Mouse (Mus musculus): Measurements from ENCODE around the gene Spem1.

Gene Spem1

GRCm38 (mm10) chr11:69816520-69816919 is 5.5 kb downstream of the Spem1 start:
- H3K36me3 ChIP-seq (ENCODE audit: control insufficient read depth, insufficient read depth, low read length, poor library complexity, severe bottlenecking) = no peaks in the 10 kb centered on the region
- DNase-seq (ENCODE audit: low read depth, low spot score) = no peak
- no peaks in the 10 kb centered on the region for H3K27me3 ChIP-seq (ENCODE audit: control insufficient read depth, insufficient read depth, low read length, poor library complexity, severe bottlenecking)

- no peaks in the 10 kb centered on the region for H3K36me3 ChIP-seq (ENCODE audit: control insufficient read depth, insufficient read depth, low read length, poor library complexity, severe bottlenecking)
- DNase-seq (ENCODE audit: low read depth, low spot score) = no peak
These were observed 6.8 kb downstream of the Spem1 start, which contains the start of gene Gm39566 for GRCm38 (mm10) chr11:69815155-69815554. Gene Gm39566 (minus strand): TSS chr11:69815298.

GRCm38 (mm10) chr11:69810280-69810679 is 11.7 kb downstream of the Spem1 start:
- H3K27me3 ChIP-seq (ENCODE audit: control insufficient read depth, insufficient read depth, low read length, poor library complexity, severe bottlenecking) = no peaks in the 10 kb centered on the region
- H3K36me3 ChIP-seq (ENCODE audit: control insufficient read depth, insufficient read depth, low read length, poor library complexity, severe bottlenecking) = no peaks in the 10 kb centered on the region
- no peak for DNase-seq (ENCODE audit: low read depth, low spot score)

More at GRCm38 (mm10) chr11:69815155-69815554, 6.8 kb downstream of the Spem1 start, which contains the start of gene Gm39566:
- no peaks in the 10 kb centered on the region for H3K27me3 ChIP-seq (ENCODE audit: control insufficient read depth, insufficient read depth, low read length, poor library complexity, severe bottlenecking)

DNA sequence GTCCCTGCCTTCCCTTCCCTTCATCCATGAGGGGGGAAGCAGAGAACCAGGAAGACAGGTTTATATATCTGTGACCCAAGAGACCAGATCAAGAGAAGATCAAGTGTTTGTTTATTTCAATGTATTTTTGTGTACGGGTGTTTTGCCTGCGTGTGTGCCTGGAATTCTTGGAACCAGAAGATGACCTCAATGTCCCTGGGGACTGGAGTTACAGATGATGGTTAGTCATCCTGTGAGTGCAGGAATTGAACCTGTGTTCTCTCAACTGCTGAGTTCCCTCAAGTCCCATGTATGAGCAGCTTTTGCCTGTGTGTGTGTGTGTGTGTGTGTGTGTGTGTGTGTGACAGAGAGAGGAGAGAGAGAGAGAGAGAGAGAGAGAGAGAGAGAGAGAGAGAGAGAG is 14.3 kb downstream of the Spem1 start:
- Histone ChIP-seq H3K36me3 (ENCODE audit: control insufficient read depth, insufficient read depth, low read length, poor library complexity, severe bottlenecking) (no peaks in the 10 kb centered on the region), H3K27me3 (ENCODE audit: control insufficient read depth, insufficient read depth, low read length, poor library complexity, severe bottlenecking) (no peaks in the 10 kb centered on the region)
- no peak for DNase-seq (ENCODE audit: low read depth, low spot score)

DNA sequence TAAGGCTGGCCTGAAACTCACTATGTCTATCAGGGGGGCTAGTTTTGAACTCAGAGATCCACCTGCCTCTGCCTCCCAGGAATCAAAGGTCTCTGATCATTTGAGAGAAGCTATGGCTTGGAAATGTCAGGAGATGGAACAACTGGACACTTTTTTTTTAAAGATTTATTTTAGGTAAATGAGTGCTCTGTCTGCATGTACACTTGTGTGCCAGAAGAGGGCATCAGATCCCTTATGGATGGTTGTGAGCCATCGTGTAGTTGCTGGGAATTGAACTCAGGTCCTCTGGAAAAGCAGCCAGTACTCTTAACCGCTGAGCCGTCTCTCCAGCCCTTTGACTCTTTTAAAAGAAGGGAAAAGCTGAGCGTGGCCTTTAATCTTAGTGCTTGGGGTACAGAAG is 15.6 kb downstream of the Spem1 start:
- Histone ChIP-seq H3K27me3 (ENCODE audit: control insufficient read depth, insufficient read depth, low read length, poor library complexity, severe bottlenecking) (no peaks in the 10 kb centered on the region), H3K36me3 (ENCODE audit: control insufficient read depth, insufficient read depth, low read length, poor library complexity, severe bottlenecking) (no peaks in the 10 kb centered on the region)
- DNase-seq (ENCODE audit: low read depth, low spot score) = no peak

GRCm38 (mm10) chr11:69804972-69805909 is 16.7 kb downstream of the Spem1 start, which contains the start of gene Tmem102:
Gene Tmem102 (minus strand): TSS chr11:69805624.
- no peaks in the 10 kb centered on the region for H3K36me3 ChIP-seq (ENCODE audit: control insufficient read depth, insufficient read depth, low read length, poor library complexity, severe bottlenecking)
- peak; percentile 19 for DNase-seq (ENCODE audit: low read depth, low spot score)

DNA sequence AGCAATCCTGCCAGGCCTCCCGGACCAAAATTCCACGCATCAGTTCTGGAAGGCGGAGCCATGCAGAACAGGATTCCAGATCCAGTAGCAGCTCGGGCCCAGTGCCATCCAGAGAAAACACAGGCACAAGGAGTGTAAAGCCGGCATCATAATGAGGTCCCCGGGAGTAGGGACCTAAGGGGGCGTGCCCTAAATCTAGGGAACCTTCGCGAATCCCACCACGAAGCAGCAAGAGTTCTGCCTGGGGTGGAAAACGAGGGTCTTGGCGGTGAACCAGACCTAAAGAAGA is 17.4 kb downstream of the Spem1 start:
- no peaks in the 10 kb centered on the region for H3K36me3 ChIP-seq (ENCODE audit: control insufficient read depth, insufficient read depth, low read length, poor library complexity, severe bottlenecking)
- DNase-seq (ENCODE audit: low read depth, low spot score) = no peak
- no peaks in the 10 kb centered on the region for H3K27me3 ChIP-seq (ENCODE audit: control insufficient read depth, insufficient read depth, low read length, poor library complexity, severe bottlenecking)

More at GRCm38 (mm10) chr11:69804972-69805909, 16.7 kb downstream of the Spem1 start, which contains the start of gene Tmem102:
- no peaks in the 10 kb centered on the region for H3K27me3 ChIP-seq (ENCODE audit: control insufficient read depth, insufficient read depth, low read length, poor library complexity, severe bottlenecking)

GRCm38 (mm10) chr11:69803786-69804651 is 18.0 kb downstream of the Spem1 start:
- H3K36me3 ChIP-seq (ENCODE audit: control insufficient read depth, insufficient read depth, low read length, poor library complexity, severe bottlenecking) = no peaks in the 10 kb centered on the region
- no peaks in the 10 kb centered on the region for H3K27me3 ChIP-seq (ENCODE audit: control insufficient read depth, insufficient read depth, low read length, poor library complexity, severe bottlenecking)
- DNase-seq (ENCODE audit: low read depth, low spot score) = peak; percentile 83

DNA sequence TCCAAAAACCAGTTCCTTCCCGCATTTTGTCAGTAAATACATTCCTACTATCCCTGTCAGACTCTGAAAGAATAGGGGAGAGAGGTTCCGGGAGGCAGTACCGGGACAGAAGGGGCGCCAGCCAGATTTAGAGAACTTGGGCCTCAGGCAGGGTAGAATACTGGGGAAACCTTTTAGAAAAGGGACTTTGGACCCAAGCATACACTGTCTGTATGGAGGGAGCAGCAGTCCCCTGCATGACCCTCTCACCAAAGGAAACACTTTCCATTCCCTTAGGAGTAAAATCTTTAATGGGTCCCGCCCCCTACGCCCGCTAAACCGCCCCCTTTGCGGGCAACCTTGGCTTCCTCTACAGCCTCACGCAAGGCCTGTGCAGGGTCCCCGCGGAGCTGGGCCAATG is 18.7 kb downstream of the Spem1 start:
- Histone ChIP-seq H3K36me3 (ENCODE audit: control insufficient read depth, insufficient read depth, low read length, poor library complexity, severe bottlenecking) (no peaks in the 10 kb centered on the region), H3K27me3 (ENCODE audit: control insufficient read depth, insufficient read depth, low read length, poor library complexity, severe bottlenecking) (no peaks in the 10 kb centered on the region)
- no peak for DNase-seq (ENCODE audit: low read depth, low spot score)

DNA sequence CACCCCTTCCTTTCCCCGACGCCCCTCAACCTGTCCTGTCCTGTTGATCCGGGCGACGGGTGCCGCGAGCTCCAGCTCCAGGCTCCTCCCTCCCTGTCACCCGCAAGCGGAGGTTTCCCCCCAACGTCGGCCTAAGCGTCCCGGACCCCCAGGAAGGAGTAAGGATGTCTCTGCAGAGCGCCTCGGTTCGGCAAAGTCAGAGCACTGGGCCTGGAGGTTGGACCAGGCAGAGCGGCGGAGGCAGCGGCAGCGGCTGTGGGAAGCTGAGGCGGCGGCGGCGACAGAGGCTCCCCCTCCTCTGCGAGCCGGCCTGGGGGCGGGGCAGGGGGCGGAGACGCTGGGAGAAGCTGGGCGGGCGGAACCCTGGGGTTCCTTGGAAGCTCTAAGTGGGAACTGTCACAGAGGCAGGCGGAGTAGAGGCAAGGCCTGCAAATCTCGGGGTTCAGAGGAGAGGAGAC is 19.3 kb downstream of the Spem1 start:
- H3K36me3 ChIP-seq (ENCODE audit: control insufficient read depth, insufficient read depth, low read length, poor library complexity, severe bottlenecking) = no peaks in the 10 kb centered on the region
- peak; percentile 43 for DNase-seq (ENCODE audit: low read depth, low spot score)
- H3K27me3 ChIP-seq (ENCODE audit: control insufficient read depth, insufficient read depth, low read length, poor library complexity, severe bottlenecking) = no peaks in the 10 kb centered on the region

DNA sequence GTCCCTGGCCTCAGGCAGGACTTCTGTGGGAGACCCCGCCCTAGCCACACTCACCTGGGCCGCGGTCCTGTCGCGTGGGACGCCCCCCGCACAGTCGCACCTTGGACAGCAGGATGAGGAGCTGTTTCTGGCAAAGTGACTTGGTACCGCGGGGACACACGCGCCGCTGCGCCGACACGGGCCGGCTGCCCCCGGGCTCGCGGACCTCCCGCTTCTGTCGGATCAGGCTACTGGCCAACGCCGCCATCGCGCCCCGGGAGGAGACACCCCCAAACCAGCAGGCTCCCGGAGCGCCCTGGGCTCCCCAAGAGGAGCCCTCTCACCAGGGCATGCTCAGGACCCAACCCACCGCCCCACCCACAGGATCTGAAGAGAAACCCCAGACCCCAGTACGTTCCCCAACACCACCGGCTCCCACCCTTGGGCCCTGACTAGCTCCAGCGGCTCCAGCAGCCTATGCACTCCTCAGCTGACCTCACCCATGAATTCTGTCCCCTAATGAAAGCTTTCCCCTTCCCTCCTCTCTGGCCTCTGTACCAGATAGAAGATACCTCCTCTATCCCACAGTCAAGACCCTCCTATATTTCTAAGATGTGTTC is 20.5 kb downstream of the Spem1 start, which contains the start of gene Fgf11:
Gene Fgf11, minus strand, starts transcription at position 479 of the 599 bp plus-strand sequence.
- H3K36me3 ChIP-seq (ENCODE audit: control insufficient read depth, insufficient read depth, low read length, poor library complexity, severe bottlenecking) = no peaks in the 10 kb centered on the region
- DNase-seq (ENCODE audit: low read depth, low spot score) = peak; percentile 23

GRCm38 (mm10) chr11:69800392-69801197 is 21.4 kb downstream of the Spem1 start:
- DNase-seq (ENCODE audit: low read depth, low spot score) = peak; percentile 31
- no peaks in the 10 kb centered on the region for H3K27me3 ChIP-seq (ENCODE audit: control insufficient read depth, insufficient read depth, low read length, poor library complexity, severe bottlenecking)
- H3K36me3 ChIP-seq (ENCODE audit: control insufficient read depth, insufficient read depth, low read length, poor library complexity, severe bottlenecking) = no peaks in the 10 kb centered on the region

More for the DNA sequence above, 20.5 kb downstream of the Spem1 start, which contains the start of gene Fgf11:
- H3K27me3 ChIP-seq (ENCODE audit: control insufficient read depth, insufficient read depth, low read length, poor library complexity, severe bottlenecking) = no peaks in the 10 kb centered on the region

DNA sequence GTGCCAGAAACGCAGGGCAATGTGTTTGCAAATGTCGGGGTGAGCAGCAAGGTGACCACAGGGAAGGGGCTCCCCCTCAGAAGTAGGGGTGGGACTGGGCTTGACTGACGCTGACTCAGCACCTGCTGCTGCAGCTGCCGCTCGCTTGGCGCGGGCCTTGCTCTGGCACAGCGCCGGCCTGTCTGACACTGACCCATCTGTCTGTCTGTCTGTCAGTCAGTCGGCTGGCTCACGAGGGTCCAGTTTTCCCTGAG is 21.9 kb downstream of the Spem1 start:
- H3K36me3 ChIP-seq (ENCODE audit: control insufficient read depth, insufficient read depth, low read length, poor library complexity, severe bottlenecking) = no peaks in the 10 kb centered on the region
- peak; percentile 52 for DNase-seq (ENCODE audit: low read depth, low spot score)
- H3K27me3 ChIP-seq (ENCODE audit: control insufficient read depth, insufficient read depth, low read length, poor library complexity, severe bottlenecking) = no peaks in the 10 kb centered on the region
